Mouse (Mus musculus): Measurements from ENCODE around the gene Plcl2. TPM values are rescaled to one million over a fixed set of nuclear protein-coding genes. Genes with fewer than 3 reads are reported as not detected.

Gene Plcl2
- polyA plus RNA-seq, 1 experiment from 2014 or later = 1.1 TPM

DNA sequence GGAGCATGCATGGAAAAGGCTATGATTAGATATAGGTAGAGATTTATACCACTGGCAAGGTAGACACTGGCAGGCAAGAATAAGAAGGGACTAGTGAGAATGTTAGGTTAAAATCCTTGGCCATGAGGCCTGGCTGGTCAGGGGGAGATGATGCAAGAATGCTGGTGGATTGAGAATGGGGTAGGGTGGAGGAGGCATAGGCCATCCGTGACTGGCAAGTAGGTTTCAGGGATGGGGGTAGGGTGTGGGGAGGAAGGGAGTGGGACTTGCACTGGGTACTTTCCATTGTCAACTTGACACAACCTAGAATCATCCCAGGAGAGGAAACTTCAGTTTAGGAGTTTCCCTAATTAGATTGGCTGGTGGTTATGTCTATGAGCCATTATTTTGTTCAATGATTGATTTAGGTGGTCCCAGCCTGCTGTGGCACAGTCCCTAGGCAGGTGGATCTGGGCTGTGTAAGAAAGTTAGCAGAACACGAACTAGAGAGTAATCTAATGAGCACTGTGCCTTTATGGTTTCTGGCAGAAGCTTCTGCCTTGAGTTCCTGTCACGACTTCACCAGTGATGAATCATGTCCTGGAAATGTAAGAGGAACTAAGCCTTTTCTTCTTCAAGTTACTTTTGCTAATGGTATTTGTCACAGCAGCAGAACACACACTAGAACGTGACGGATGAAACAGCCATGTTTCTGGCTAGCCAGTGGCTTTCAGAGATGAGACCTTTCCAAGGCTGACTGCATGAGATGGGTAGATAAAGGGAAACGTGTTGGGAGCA lies 4.9 kb upstream of the Plcl2 start:
- Histone ChIP-seq H3K4me1 (replicated peaks) (peaks cover 13% of the 10 kb centered on the region), H3K9me3 (replicated peaks) (no peaks in the 10 kb centered on the region), H3K4me2 (no peak overlapping the region), H3K4me3 (replicated peaks) (no peak overlapping the region), H3K27me3 (peaks cover 13% of the 10 kb centered on the region), H3K27ac (no peak overlapping the region), H3K36me3 (no peaks in the 10 kb centered on the region), H3K9ac (no peak overlapping the region)
- DNase-seq (no peak), ATAC-seq (ENCODE audit: low read depth) (no peak)
- WGBS (ENCODE audit: insufficient replicate concordance) = 36% methylated on average over 6 of the region's 6 CpGs

DNA sequence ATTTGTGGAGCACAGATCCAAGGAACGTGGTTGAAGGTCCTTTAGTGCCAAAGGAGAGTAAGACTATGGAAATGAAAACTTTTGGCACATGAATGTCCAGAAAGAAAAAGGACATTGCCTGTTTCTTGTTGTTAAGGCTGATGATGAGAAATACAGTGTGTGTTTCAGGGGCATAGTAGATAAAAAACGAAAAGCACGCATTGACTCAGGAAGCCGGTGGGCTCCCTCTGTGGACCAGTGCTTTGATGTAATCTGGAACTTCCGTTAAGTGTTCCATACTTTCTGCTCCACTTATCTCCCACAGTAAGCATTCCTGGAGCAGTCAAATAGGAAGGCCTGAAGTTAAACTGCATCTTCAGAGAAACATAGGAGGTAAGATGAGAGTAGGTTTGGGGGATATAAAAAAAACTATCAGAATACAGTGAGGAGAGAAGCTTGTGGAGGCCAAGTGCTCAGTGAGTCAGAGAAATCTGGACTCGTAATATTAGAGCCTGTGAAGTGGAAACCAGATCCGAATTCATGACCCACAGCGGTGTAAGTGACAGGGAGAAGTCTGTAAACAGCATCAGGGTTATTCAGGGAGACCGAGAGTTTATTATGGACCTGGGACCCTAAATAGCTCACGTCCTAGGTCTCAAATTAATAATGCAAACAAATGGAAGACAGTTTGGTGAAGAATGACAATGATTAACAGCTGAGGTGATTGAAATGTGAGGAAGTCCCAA lies 3.1 kb upstream of the Plcl2 start:
- no peak for ATAC-seq (ENCODE audit: low read depth)
- 51% methylated on average over 10 of the region's 10 CpGs for WGBS (ENCODE audit: insufficient replicate concordance)
- Histone ChIP-seq H3K4me1 (replicated peaks) (peaks cover 27% of the 10 kb centered on the region), H3K9me3 (replicated peaks) (no peaks in the 10 kb centered on the region), H3K36me3 (no peaks in the 10 kb centered on the region), H3K27me3 (peaks cover 13% of the 10 kb centered on the region), H3K27ac (no peak overlapping the region), H3K9ac (no peak overlapping the region), H3K4me3 (replicated peaks) (no peak overlapping the region), H3K4me2 (no peak overlapping the region)
- DNase-seq = no peak

DNA sequence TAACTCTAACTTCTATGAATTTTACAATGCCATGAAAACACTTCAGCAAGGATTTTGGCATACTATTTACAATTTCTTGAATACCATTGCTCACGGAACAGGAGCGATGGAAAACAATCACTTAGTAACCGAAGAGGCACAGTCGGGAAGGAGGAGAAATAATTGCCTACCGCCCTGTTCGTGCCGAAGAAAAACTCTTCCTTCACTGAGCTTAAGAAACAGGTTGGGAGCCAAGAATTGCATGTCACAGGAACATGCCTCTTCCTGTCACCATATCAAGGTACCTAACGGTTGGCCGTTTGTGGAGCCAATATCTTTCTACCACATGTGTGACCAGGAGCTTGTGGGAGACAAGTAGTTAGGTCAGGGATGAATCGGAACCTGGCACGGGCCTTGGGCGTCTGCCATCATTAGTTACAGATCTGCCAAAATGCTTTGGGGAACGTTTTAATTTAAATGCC lies 2.3 kb upstream of the Plcl2 start:
- no peak for DNase-seq
- ATAC-seq (ENCODE audit: low read depth) = no peak
- peaks cover 13% of the 10 kb centered on the region for H3K27me3 ChIP-seq
- no peak overlapping the region for H3K9ac ChIP-seq
- 58% methylated on average over 13 of the region's 13 CpGs for WGBS (ENCODE audit: insufficient replicate concordance)
- H3K4me3 ChIP-seq (replicated peaks) = no peak overlapping the region
- no peak overlapping the region for H3K4me2 ChIP-seq
- no peaks in the 10 kb centered on the region for H3K36me3 ChIP-seq
- H3K27ac ChIP-seq = no peak overlapping the region
- peaks cover 30% of the 10 kb centered on the region for H3K4me1 ChIP-seq (replicated peaks)
- no peaks in the 10 kb centered on the region for H3K9me3 ChIP-seq (replicated peaks)

DNA sequence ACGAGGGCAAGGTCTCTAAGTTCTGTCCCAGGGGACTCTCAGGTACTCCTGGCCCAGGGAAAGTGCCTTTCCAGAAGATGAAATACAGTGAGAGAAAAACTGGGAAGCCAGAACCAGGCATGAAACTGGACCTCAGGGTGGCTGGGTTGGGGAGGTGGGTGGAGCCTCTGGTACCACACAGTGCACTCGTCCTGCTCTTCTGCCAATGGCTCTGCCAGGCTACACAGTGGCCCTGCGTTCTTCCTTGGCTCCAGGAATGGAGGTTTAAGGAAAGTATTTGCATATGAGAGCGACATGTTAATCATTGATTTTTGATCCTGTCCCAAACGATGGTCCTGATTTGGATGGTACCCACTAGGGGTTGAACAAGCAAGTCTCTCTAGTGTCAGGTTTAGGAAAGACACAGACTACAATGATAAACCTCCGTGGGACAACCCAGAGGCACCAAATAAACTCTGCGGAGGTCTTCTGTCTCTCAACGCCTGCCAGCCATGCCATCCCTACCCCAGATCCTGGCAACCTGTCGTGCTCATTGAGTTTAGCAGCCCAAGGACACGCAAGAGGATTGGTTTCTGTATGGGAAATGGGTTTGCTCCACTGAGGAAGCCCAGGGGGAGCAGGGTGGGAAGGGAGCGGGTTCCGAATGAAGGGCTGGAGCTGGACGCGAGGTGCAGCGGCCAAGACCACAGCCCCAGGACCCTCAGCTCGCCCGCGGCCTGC lies 988 bp upstream of the Plcl2 start:
- ATAC-seq (ENCODE audit: low read depth) = no peak; the same call in 1 of the 2 replicates
- Histone ChIP-seq H3K4me3 (replicated peaks) (peak overlapping the region; percentile 79), H3K9ac (peak overlapping the region; percentile 82), H3K36me3 (no peaks in the 10 kb centered on the region), H3K9me3 (replicated peaks) (no peaks in the 10 kb centered on the region), H3K4me1 (replicated peaks) (peaks cover 30% of the 10 kb centered on the region), H3K4me2 (peak overlapping the region; percentile 88), H3K27me3 (peaks cover 13% of the 10 kb centered on the region), H3K27ac (no peak overlapping the region)
- no peak for DNase-seq
- WGBS (ENCODE audit: insufficient replicate concordance) = 19% methylated on average over 18 of the region's 18 CpGs

DNA sequence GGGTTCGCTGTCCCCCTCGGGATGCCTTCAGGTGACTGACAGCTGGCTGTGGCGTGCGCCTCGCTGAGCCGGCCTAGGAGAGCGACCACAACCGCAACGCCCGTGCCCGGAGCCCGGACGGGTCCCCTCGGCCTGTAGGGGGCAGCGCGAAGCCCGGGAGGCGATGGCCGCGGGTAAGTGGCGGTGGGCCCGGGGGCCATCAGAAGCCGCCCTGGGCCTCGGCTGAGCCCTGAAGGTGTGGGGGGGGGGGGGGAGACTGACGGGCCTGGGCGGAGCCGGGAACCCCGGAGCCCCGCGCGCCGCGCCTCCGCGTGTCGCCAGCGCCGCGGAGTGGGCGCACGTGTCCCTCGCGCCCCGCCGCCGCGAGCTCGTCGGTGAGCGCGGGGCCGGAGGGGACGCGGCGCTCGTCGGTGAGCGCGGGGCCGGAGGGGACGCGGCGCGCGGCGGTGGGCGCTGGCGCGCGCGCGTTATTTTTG lies 390 bp upstream of the Plcl2 start:
- Histone ChIP-seq H3K4me3 (replicated peaks) (peak overlapping the region; percentile 79), H3K27me3 (peaks cover 13% of the 10 kb centered on the region), H3K4me1 (replicated peaks) (peaks cover 30% of the 10 kb centered on the region), H3K9me3 (replicated peaks) (no peaks in the 10 kb centered on the region), H3K36me3 (no peaks in the 10 kb centered on the region), H3K4me2 (peak overlapping the region; percentile 88), H3K27ac (0 out of 2 replicates have a peak overlapping the region, but pooled peaks have one; percentile 31), H3K9ac (peak overlapping the region; percentile 82)
- DNase-seq (peak; percentile 49), ATAC-seq (ENCODE audit: low read depth) (peak; percentile 73)
- 1% methylated on average over 38 of the region's 72 CpGs for whole genome bisulfite sequencing (ENCODE audit: insufficient replicate concordance)

DNA sequence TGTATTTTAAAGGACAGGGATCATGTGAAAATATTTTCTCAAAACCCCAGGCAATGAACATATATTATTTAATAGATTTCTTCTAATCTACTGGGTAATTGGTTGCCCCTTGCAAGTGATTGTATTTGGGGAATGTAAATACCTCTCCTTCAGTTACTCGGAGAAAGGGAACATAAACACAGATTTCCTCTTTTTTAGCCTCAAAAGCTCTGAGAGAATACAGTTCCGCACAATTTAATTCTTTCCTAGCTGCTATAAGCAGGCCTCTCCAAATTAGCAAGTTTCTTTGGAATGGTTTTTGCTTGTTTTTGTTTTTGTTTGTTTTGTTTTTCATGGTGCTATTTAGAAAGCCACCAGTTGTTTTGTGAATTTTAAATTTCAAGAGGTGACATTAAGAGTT lies 1.1 kb downstream of the Plcl2 start:
- no peak overlapping the region for H3K27ac ChIP-seq
- no peaks in the 10 kb centered on the region for H3K36me3 ChIP-seq
- H3K4me2 ChIP-seq = peak overlapping the region; percentile 88
- H3K4me1 ChIP-seq (replicated peaks) = peaks cover 26% of the 10 kb centered on the region
- DNase-seq (no peak), ATAC-seq (ENCODE audit: low read depth) (no peak)
- H3K9me3 ChIP-seq (replicated peaks) = no peaks in the 10 kb centered on the region
- H3K9ac ChIP-seq = 0 out of 2 replicates have a peak overlapping the region, but pooled peaks have one; percentile 82
- 34% methylated on average over 2 of the region's 2 CpGs for WGBS (ENCODE audit: insufficient replicate concordance)
- peak overlapping the region; percentile 79 for H3K4me3 ChIP-seq (replicated peaks)
- peaks cover 13% of the 10 kb centered on the region for H3K27me3 ChIP-seq

DNA sequence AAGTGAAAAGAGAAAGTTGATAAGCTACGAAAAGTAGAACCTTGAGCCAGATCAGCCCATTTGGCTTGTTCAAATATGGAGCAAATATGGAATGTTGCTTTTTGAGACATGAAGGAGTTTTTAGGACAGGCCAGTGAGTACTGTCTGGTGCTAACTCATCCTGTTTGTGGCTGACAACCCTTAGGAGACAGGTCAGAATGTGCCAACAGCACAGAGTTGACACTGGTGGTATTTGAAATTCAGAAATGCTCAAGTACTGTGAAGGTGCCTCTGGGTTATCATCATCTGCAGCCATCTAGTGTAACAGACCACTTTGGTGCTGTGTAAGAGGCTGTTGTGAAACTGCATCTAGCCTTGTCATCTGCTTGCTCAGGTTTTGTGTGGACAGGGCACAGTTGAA lies 1.5 kb downstream of the Plcl2 start:
- Histone ChIP-seq H3K27me3 (peaks cover 13% of the 10 kb centered on the region), H3K36me3 (no peaks in the 10 kb centered on the region), H3K9me3 (replicated peaks) (no peaks in the 10 kb centered on the region), H3K27ac (no peak overlapping the region), H3K4me2 (peak overlapping the region; percentile 88), H3K9ac (peak overlapping the region; percentile 42; the same call in 1 of the 2 replicates), H3K4me3 (replicated peaks) (peak overlapping the region; percentile 79), H3K4me1 (replicated peaks) (peaks cover 26% of the 10 kb centered on the region)
- ATAC-seq (ENCODE audit: low read depth) = peak; percentile 41
- DNase-seq = no peak
- 42% methylated on average over 1 of the region's 1 CpGs for WGBS (ENCODE audit: insufficient replicate concordance)

DNA sequence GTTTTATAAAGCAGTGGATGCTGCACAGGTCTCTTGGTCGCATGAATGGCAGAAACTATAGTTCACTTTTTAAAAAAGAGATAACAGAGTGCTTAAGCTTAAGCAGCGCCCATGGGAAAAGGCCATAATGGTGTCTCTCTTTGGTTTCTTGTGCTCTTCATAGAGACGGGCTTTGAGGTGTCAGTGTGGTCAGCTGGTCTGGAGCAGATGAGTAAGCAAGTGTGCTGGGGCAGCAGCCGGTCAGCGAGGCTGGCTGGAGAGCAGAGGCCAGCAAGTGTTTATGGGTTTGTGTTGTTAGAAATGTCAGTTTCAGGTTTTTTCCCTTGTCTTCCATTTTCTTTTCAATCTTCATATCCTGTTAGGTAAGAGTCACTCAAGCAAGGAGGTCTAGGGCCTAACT lies 3.0 kb downstream of the Plcl2 start:
- DNase-seq (no peak), ATAC-seq (ENCODE audit: low read depth) (no peak)
- H3K4me2 ChIP-seq = no peak overlapping the region
- 73% methylated on average over 5 of the region's 5 CpGs for WGBS (ENCODE audit: insufficient replicate concordance)
- H3K36me3 ChIP-seq = no peaks in the 10 kb centered on the region
- no peak overlapping the region for H3K4me3 ChIP-seq (replicated peaks)
- H3K9ac ChIP-seq = no peak overlapping the region
- peaks cover 9% of the 10 kb centered on the region for H3K27me3 ChIP-seq
- no peaks in the 10 kb centered on the region for H3K9me3 ChIP-seq (replicated peaks)
- H3K27ac ChIP-seq = no peak overlapping the region
- H3K4me1 ChIP-seq (replicated peaks) = peaks cover 26% of the 10 kb centered on the region

DNA sequence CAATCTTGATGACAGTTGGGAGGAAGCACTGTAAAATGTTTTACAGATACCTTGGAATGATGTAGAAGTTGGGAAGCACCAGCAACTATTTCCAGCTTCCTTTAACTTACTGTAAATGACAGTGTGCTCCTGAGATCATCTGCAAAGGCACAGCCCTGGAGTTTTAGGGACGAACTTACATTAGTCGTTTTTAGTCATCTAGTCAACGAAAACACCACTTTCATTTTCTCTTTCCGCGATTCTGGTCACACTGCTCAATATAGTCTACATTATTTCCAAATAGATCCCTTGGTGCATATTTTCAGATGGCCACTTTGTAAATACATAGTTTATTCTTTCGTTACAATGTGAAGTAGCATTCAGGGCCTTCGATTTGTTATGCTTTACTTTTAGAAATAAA lies 3.6 kb downstream of the Plcl2 start:
- Histone ChIP-seq H3K4me2 (no peak overlapping the region), H3K27me3 (peaks cover 7% of the 10 kb centered on the region), H3K9me3 (replicated peaks) (no peaks in the 10 kb centered on the region), H3K9ac (no peak overlapping the region), H3K4me3 (replicated peaks) (no peak overlapping the region), H3K27ac (no peak overlapping the region), H3K4me1 (replicated peaks) (peaks cover 26% of the 10 kb centered on the region), H3K36me3 (no peaks in the 10 kb centered on the region)
- WGBS (ENCODE audit: insufficient replicate concordance) = 81% methylated on average over 7 of the region's 7 CpGs
- no peak for ATAC-seq (ENCODE audit: low read depth)
- DNase-seq = no peak

DNA sequence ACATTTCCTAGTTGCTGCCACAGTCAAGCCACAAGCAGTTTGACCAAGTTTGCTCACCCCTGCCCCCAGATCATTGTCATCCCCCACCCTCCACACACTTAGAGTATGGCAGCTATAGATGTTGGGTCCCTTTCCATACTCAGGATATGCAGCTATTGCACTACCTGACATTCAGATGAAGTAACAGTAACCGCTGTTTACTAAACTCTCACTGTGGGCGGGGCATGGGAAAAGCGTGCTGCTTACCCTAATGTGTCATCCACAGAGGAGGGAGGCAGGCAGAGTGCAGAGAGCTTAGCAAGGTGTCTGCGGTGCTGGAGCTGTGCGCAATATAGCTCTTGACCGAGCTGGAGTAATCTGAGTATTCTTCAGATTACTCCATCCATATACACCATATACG lies 4.2 kb downstream of the Plcl2 start:
- Histone ChIP-seq H3K9ac (no peak overlapping the region), H3K4me3 (replicated peaks) (no peak overlapping the region), H3K4me1 (replicated peaks) (peaks cover 20% of the 10 kb centered on the region), H3K36me3 (no peaks in the 10 kb centered on the region), H3K27ac (no peak overlapping the region), H3K9me3 (replicated peaks) (no peaks in the 10 kb centered on the region), H3K4me2 (no peak overlapping the region), H3K27me3 (peaks cover 2% of the 10 kb centered on the region)
- 87% methylated on average over 7 of the region's 7 CpGs for WGBS (ENCODE audit: insufficient replicate concordance)
- ATAC-seq (ENCODE audit: low read depth) = no peak
- no peak for DNase-seq

DNA sequence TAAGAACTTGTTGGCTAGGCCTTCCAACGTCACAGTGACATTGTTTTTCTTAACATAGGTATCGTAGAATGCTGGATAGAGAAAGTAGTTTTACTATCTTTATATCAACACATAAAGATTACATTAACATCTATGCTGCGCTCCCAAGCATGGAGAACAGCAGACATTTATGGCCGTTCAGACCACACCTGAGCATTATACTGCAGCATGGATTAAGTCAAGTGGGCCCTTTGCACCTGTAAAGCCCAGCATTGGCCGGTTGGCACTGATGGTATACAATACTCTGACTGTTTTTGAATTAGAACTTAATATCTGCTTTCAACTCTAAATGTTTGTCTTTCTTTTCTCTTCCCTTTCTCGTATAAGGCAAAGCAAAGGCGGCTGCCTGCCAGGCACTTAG lies 4.8 kb downstream of the Plcl2 start:
- H3K9ac ChIP-seq = no peak overlapping the region
- no peak overlapping the region for H3K4me3 ChIP-seq (replicated peaks)
- no peaks in the 10 kb centered on the region for H3K9me3 ChIP-seq (replicated peaks)
- no peaks in the 10 kb centered on the region for H3K36me3 ChIP-seq
- no peak for DNase-seq
- no peak for ATAC-seq (ENCODE audit: low read depth)
- H3K4me1 ChIP-seq (replicated peaks) = peaks cover 17% of the 10 kb centered on the region
- no peaks in the 10 kb centered on the region for H3K27me3 ChIP-seq
- WGBS (ENCODE audit: insufficient replicate concordance) = 82% methylated on average over 7 of the region's 7 CpGs
- no peak overlapping the region for H3K27ac ChIP-seq
- H3K4me2 ChIP-seq = no peak overlapping the region

All from liver, embryonic 13.5 days (tissue).